Mouse (Mus musculus) heart, embryonic 15.5 days (tissue): ENCODE measurements around the gene Col4a5. TPM values are rescaled to one million over a fixed set of nuclear protein-coding genes. Genes with fewer than 3 reads are reported as not detected.

ENCODE experiments used
- ATAC-seq: fragments of 200-750 bp; cut with Nextera tagmentation; replicated peaks from 2 replicates; pipeline ENCODE4 v1.8.0; 2017; ENCODE audit warnings: low read depth, moderate TSS enrichment; ENCODE audit not compliant: insufficient number of reproducible peaks, insufficient read depth, low FRiP score
- H3K27ac ChIP-seq: fragments of 300-500 bp; sonication (generic); 2 replicates; pipeline ENCODE4 v1.5.1; 2015; ENCODE audit warnings: mild to moderate bottlenecking, inconsistent platforms
- H3K27me3 ChIP-seq: fragments of 300-500 bp; sonication (generic); 2 replicates; pipeline ENCODE4 v1.6.1; 2015; ENCODE audit warnings: inconsistent platforms
- H3K36me3 ChIP-seq: fragments of 300-500 bp; sonication (generic); 2 replicates; pipeline ENCODE4 v1.6.1; 2015; ENCODE audit warnings: mild to moderate bottlenecking, inconsistent platforms
- H3K4me1 ChIP-seq: fragments of 300-500 bp; sonication (generic); replicated peaks from 2 replicates; pipeline ENCODE4 v1.6.1; 2015; ENCODE audit warnings: inconsistent platforms
- H3K4me2 ChIP-seq: fragments of 300-500 bp; sonication (generic); 2 replicates; pipeline ENCODE4 v1.6.1; 2015; ENCODE audit warnings: inconsistent platforms, mild to moderate bottlenecking, moderate library complexity
- H3K4me3 ChIP-seq: fragments of 300-500 bp; sonication (generic); 2 replicates; pipeline ENCODE4 v1.5.1; 2015; ENCODE audit warnings: mild to moderate bottlenecking, inconsistent platforms
- H3K9ac ChIP-seq: fragments of 300-500 bp; sonication (generic); 2 replicates; pipeline ENCODE4 v1.6.1; 2015; ENCODE audit warnings: mild to moderate bottlenecking, inconsistent platforms
- H3K9me3 ChIP-seq: fragments of 300-500 bp; sonication (generic); replicated peaks from 2 replicates; pipeline ENCODE4 v1.6.1; 2016; ENCODE audit warnings: inconsistent platforms
- WGBS: fragments of 180-500 bp; shearing (Covaris S2); methylation state at CpG from one replicate; pipeline ENCODE4 v1.1.7; 2015; ENCODE audit warnings: mixed read lengths; 5-methylcytosine and 5-hydroxymethylcytosine counted together
- polyA plus RNA-seq: library from polyadenylated mRNA; unstranded; fragments of >200 nt; fragmentation: Nextera tagmentation; extraction: Ambion mirVana; gene quantifications from 2 replicates; pipeline ENCODE4 v1.2.1, GENCODE M21; 2015

The Col4a5 gene
- polyA plus RNA-seq, 1 experiment from 2014 or later, result 35.0 TPM

GRCm38 (mm10) chrX:141721725-141722124 lies 246.5 kb downstream of the Col4a5 start:
- Histone ChIP-seq H3K4me2 (peak overlapping the region; percentile 71), H3K27ac (no peak overlapping the region), H3K4me3 (peak overlapping the region; percentile 47), H3K9ac (no peak overlapping the region), H3K27me3 (peaks cover 65% of the 10 kb centered on the region), H3K9me3 (no peaks in the 10 kb centered on the region), H3K4me1 (peaks cover 17% of the 10 kb centered on the region), H3K36me3 (no peaks in the 10 kb centered on the region)
- 12% methylated on average over 28 of the region's 33 CpGs for WGBS
- ATAC-seq, result no peak

- Histone ChIP-seq H3K36me3 (no peaks in the 10 kb centered on the region), H3K9me3 (no peaks in the 10 kb centered on the region), H3K9ac (no peak overlapping the region), H3K4me1 (peaks cover 17% of the 10 kb centered on the region), H3K27me3 (peaks cover 70% of the 10 kb centered on the region), H3K27ac (no peak overlapping the region), H3K4me3 (peak overlapping the region; percentile 46), H3K4me2 (peak overlapping the region; percentile 70)
- 13% methylated on average over 16 of the region's 16 CpGs for WGBS
- no peak for ATAC-seq
Measured at GRCm38 (mm10) chrX:141723936-141724335, 248.8 kb downstream of the Col4a5 start.

DNA sequence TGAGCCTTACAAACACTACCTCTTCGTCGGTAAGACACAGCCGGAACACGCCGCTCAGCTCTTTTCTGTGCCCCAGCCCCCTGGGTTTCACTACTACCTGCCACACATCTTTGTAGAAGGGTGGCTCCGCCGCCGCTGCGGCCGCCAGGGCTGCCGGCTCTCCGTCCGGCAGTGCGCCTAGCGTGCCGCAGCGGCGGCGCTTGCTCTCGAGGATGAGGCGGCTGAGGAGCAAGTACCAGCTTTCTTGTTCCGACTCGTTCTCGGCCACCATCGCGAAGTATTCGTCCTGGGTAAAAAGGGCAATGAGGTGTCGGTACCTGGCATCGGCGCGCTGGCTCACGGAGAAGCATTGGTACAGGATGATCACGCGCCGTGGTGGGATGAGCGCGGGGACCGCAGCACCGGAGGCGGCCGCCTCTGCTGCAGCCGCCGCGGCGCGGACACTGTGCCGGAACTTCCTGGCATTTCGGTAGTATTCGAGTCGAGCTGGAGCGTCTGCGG lies 249.3 kb downstream of the Col4a5 start:
- Histone ChIP-seq H3K4me2 (peak overlapping the region; percentile 70), H3K9me3 (no peaks in the 10 kb centered on the region), H3K27me3 (peaks cover 70% of the 10 kb centered on the region), H3K9ac (no peak overlapping the region), H3K27ac (no peak overlapping the region), H3K4me1 (peaks cover 17% of the 10 kb centered on the region), H3K4me3 (peak overlapping the region; percentile 46), H3K36me3 (no peaks in the 10 kb centered on the region)
- no peak for ATAC-seq
- 24% methylated on average over 52 of the region's 52 CpGs for WGBS

GRCm38 (mm10) chrX:141724937-141725918 lies 250.0 kb downstream of the Col4a5 start, which contains the start of gene Irs4:
Gene Irs4, minus strand, starts transcription at chrX:141725263.
- Histone ChIP-seq H3K9ac (no peak within 1 kb of the TSS), H3K4me1 (peaks cover 17% of the 10 kb centered on the region), H3K4me3 (peak within 1 kb of the TSS; percentile 46), H3K4me2 (peak within 1 kb of the TSS; percentile 70), H3K27ac (no peak within 1 kb of the TSS), H3K27me3 (peaks cover 66% of the 10 kb centered on the region), H3K9me3 (no peaks in the 10 kb centered on the region), H3K36me3 (no peaks in the 10 kb centered on the region)
- 19% methylated on average over 50 of the region's 51 CpGs for WGBS
- no peak; the same call in 1 of the 2 replicates for ATAC-seq

DNA sequence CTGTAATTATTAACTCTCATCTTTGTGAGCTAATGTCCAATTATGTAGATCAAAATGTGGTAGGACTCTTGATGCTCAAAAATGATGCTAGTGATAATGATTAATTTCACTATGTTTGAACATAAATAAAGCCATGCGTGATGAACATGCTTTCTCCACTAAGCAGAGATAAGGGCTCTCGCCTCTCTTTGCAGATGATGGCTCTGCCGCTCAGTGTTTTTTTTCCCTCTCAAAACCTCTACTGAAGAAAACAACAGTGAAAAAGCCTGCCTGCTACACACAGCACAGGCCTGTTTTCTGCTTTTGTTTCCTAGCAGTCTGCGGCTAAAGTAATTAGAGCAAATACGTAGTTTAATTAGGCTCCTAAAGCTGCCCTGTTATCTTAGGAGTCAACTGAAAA lies 254.4 kb downstream of the Col4a5 start:
- Histone ChIP-seq H3K27me3 (peaks cover 23% of the 10 kb centered on the region), H3K4me3 (no peak overlapping the region), H3K4me1 (peaks cover 11% of the 10 kb centered on the region), H3K9me3 (no peaks in the 10 kb centered on the region), H3K4me2 (no peak overlapping the region), H3K27ac (no peak overlapping the region), H3K9ac (no peak overlapping the region), H3K36me3 (no peaks in the 10 kb centered on the region)
- WGBS, result 53% methylated on average over 5 of the region's 5 CpGs
- ATAC-seq, result no peak

Other genes starting within 250 kb of the Col4a5 start
- 4.7 and 5.4 TPM in 2 replicates for gene Col4a6, start 1.3 kb upstream of the Col4a5 start, polyA plus RNA-seq
- gene Irs4, start 249.9 kb downstream of the Col4a5 start, polyA plus RNA-seq, result 0.05 TPM in 1 of 2 replicates, not detected in the other